Mouse (Mus musculus) cerebellum, adult 2 months (tissue): ENCODE data around the gene Lurap1.

ENCODE experiments used
- CTCF ChIP-seq: fragments of 200-500 bp; IDR thresholded peaks from 2 replicates; pipeline ENCODE4 v1.5.1; 2011; ENCODE audit warnings: low read depth, mild to moderate bottlenecking, control low read depth, low read length, moderate library complexity, borderline replicate concordance; ENCODE audit not compliant: insufficient read depth
- POLR2A ChIP-seq: fragments of 200-500 bp; IDR thresholded peaks from 2 replicates; pipeline ENCODE4 v1.6.1; 2011; ENCODE audit warnings: low read length, control low read depth, borderline replicate concordance; ENCODE audit not compliant: insufficient read depth

DNA sequence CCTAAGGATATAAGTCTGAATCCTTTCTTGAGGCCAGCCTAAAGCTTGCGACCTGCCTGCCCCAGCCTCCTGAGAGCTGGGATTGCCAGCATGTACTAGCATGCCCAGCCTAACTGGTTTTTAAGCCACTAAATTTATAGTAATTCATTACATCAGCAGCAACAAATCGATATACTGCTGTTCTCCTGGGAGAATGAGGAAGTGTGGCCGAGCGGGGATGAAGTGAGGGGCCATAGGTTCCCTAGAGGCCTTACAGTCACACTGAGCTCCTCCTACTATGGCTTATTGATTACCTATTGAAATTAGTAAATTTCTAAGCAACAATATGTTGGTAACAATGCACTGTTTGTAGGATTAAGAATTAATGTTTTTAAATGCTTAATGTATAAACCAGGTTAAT lies 18.0 kb downstream of the Lurap1 start:
- no peak for TF ChIP-seq CTCF
- TF ChIP-seq POLR2A: no peak
